Mouse (Mus musculus) frontal cortex, postnatal 25 days (tissue): Measurements from ENCODE around the gene Ptprm.

Source experiments
- DNase-seq, 2 experiments: peaks; one replicate each; pipeline ENCODE4 v3.0.0; 2022; ENCODE audit warnings: low spot score in 2 of 2

The Ptprm gene

DNA sequence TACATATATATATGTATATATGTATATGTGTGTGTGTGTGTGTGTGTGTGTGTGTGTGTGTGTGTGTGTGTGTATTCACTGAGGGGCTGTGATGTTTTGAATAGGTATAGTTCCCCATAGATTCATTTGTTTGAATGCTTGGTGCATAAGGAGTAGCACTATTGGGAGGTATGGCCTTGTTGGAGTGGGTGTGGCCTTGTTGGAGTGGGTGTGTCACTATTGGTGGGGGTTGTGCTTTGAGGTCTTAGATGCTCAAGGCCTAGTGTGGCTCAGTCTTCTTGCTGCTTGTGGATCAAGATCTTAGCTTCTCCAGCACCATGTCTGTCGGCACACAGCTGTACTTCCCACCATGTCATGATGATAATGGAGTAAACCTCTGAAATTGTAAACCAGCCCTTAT, 138.9 kb downstream of the Ptprm start:
- no peak for DNase-seq

DNA sequence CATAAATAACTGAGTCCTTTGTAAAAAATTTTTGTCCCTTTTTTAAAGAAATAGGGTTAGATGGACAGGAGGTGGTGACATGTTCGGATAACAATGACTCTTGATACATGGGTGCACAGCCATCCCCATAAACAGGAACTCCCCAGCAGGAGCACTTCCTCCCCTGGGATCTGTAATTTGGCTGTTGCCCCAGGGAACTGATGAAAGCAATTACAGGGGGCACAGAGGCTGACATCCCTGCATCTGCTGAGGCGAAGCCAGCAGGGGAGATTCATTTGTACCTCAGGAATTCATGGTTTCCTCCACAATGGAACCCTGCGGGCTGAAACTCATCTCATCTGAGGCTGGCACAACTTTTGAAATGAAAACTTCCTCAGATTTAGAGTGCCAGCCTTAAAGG, 140.5 kb downstream of the Ptprm start:
- DNase-seq = no peak

DNA sequence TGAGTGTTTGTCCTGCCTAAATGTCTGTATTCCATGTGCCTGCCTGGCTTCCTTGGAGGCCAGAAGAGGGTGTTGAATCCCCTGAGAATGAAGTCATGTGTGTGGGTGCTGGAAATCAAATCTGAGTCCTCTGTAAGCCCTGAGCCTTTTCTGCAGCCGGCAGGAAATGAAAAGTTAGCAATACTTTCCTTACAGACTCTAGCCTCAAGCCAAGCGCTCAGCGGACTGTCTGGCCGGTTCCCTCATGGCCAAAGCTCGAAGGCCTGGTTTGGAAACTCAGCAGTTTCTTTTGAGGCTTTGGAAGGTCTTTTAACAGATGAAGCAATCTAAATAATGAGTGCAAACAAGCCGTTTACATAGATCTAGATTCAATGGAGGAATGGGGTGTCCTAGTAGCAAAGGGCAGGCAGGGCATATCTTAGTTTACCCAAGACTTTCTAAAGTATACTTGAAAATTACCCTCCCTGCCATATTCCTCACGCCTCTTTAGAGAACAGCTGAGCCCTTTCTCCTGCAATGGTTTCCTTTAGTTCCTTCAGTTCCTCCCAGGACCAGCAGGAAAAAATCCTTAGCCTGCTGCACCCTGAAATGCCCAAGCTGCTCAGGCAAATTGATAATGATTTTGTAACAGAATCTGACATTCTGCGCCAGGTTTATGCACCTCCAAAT, 144.4 kb downstream of the Ptprm start:
- DNase-seq = no peak

DNA sequence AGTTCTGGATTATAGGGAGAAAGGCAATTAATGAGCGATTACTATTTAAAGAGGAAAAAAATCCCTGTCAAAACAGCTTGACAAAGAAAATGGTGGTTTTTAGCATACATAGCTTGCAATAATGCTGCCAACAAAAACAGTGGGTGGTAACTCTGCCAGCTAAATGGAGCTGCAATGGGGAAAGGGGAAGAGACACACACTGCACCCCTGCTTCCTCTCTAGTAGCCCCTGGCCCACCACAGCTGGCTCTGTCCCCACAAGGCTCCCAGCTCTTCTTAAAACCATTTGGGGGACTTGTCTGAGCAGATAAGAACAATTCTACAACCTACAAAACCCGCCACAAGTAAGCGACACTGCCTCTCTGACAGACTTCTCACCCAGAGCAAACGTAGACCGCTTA, 145.7 kb downstream of the Ptprm start:
- no peak for DNase-seq

DNA sequence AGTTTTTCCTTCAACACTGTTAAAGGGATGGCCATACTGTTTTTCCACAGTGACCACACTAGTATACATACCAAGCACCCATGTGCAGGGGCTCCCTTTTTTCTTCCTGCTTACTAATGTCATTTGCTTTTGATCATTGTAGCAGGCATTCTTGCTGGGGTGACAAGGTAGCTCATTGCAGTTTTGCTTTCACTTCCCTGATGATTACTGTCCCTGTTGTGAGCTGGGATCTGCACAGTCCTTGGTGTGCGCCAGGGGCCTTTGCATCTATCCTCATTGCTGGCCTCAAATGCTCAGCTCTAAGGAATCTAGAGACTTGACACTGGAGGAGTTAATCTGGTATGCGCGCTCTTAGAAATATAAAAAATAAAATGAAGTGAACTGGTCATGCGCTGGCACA, 147.3 kb downstream of the Ptprm start:
- no peak for DNase-seq

DNA sequence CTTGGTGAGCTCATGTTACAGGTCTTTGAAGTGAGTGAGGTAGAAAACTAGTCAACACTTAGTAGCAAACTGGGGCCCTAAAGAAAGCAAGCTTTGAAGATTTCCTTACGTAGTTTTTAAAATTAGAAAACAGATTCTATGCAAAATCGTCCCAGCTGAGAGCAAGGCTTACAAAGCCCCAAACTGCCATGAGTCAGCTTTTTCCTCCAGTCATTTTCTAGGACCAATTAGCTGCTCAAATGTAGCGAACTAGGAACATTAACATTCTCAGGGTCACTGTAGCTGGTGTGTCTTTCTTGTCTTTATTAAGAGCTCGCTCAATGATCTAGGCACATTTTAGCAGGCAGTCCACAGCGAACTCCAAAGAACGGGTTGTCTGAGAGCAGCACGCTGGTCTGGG, 153.1 kb downstream of the Ptprm start:
- DNase-seq = no peak

DNA sequence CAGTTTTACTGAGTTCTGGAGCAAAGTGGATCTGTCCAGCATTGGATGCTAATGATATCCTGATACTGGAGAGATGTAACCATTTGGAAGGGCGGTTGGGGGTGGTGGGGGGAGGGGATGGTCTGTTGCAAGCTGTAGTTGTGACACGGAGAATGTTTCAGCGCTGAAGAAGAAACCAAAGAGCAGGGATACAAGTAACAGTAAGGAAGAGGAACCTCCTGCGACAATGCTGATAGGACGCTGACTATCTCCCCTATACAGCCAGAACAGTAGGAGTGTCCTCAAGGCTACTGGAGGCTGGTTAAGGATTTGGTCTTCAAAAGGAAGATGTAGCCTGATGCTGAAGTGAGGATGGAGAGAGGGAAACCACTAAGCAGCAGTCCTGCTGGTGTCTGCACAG, 160.5 kb downstream of the Ptprm start:
- no peak for DNase-seq

DNA sequence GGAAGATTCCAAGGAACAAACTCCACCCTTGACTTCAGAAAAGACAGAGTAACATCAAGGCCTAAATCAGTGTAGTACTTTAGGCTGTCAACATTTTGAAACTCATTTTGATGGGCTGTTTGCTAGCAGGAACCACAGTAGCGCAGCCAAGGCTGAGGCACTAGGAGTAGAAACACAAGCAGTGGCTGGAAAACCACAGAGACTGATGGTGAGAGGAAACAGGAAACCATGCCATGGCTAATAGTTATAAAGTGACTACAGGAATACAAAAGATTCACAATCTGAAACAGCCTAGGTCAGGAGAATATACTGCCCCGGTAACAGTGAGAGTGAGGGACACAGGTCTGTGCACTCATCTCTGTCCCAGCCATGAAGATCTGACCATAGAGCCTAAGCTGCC, 165.7 kb downstream of the Ptprm start:
- DNase-seq = no peak

DNA sequence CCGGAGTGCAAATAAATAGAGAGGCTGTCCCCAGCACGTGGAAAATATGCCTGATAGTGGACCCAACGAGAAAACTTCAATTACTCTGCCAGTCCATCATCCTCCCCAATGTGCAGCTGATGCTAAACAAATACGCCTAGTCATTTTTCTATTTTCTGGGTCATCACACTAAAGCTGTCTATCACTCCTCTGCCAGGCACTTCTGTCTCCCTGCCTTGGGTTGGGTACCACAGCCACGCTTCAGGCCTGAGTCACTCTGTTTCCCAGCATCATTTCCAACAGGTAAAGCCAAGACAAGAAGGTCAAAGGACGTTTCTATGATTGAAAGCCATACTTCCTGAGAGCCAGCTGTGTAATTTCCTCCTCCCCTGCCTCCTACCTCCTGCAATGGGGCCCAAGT, 167.4 kb downstream of the Ptprm start:
- DNase-seq = no peak

DNA sequence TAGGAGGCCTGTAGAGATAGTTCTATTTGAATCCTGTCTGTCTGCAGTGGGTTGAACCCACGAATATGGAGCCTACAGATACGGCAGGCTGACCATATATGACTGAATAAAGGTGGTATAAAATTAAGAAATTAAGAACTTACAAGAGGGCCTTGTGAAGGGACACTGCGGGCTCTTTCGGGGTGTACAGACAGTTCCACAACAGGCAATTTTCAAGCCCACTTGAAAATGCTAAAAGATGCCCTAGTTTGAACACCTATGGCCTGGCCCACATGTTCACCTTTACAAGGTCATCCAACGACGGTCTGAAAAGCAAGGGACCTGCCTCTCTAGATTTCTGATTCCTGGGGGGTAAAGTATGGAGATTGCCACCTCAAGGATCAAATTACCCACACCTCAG, 168.3 kb downstream of the Ptprm start:
- no peak for DNase-seq

DNA sequence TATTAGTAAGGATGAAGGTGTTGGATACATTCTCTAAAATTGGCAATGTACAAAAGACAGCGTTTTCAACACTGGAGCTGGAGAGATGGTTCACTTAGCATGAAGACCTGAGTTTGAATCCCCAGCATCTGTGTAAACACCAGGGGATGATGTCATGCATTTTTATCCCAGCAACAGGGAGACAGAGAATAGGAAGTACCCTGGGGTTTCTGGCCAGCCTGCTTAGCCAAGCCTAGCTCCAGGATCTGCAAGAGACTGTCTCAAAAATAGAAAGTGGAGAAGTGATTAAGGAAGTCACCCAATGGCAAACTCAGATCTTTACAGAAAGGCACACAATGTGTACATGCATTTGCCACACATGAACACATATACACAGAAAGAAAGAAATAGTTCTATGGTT, 174.8 kb downstream of the Ptprm start:
- DNase-seq = no peak

DNA sequence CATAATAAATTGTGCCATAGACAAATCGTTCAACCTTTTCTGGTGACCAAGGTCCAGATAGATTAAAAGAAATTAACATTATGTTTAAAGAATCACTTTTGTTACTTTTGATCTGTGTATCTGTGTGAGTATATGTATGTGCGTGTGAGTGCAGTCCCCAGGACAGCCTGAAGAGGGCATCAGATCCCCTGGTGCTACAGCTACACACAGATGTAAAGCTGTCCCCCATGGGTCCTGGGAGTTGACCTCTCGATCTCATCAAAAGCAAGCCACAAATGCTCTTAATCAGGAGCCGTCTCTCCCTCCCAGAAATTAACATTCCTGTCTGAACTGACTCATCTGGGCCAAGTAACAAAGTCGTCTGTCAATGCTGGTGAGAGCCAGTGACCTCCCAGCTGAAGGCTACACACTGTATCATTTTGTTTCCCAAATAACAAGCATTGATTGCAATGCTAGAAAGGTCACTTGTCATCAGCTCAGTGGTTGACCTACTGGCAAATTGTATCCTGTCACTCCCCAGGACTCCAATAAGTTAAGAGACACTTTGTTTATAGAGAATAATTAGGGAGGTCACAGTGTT, 175.5 kb downstream of the Ptprm start:
- no peak for DNase-seq

DNA sequence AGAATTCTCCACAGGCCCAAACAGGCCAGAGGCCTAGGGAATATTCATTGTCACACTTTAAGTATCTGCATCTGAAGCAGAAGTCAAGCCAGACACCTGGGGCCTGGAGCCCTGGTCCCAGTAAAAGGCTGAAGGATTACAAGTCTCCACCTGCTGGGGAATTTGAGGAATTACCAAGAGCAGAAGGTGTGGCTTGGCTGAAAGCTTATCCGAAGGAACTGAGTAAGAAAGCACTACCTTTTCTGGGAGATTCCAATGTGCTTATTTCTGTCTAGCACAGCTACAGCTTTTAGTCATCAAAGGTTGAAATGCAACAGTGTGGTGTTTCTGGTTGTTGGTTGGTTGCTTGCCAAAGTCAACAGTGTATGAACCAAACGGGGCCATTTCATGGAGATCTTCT, 178.4 kb downstream of the Ptprm start:
- peak in 1 of 2 experiments; percentile 11 for DNase-seq

DNA sequence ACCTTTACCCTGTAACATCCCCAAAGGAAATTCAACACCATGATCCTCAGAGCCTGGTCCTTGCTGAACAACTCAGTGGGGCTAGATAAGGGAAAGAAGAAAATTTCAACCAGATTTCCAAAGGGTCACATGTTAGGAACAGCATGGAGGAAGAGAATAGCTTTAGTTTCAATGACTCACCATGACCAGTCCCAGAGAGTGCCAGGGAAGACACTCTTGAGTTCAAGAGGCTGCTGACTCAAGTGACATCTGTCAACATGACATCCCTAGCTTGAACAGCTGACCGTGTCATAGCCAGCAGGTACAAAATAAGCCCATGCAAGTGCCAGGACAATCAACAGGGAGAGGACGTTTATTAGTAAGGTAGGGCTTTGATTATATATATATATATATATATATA, 182.9 kb downstream of the Ptprm start:
- DNase-seq = no peak

DNA sequence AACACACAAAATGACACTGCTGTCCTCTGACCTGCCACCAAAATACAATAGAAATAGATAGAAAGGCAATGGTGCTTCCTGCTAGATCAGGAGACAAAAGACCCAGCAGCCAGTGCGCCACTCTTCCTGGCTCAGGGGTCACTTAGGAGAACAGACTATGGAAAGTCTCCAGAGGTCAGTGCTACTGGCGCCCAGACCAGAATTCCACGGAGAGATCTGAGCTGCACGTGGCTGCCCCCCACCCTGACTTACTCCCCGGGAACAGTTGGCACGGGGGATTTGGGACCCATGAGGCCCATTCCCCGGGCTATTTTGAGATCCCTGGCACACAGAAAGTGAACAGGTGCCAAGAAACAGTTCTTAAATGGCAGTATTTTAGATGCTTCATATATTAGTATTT, 183.6 kb downstream of the Ptprm start:
- no peak for DNase-seq

DNA sequence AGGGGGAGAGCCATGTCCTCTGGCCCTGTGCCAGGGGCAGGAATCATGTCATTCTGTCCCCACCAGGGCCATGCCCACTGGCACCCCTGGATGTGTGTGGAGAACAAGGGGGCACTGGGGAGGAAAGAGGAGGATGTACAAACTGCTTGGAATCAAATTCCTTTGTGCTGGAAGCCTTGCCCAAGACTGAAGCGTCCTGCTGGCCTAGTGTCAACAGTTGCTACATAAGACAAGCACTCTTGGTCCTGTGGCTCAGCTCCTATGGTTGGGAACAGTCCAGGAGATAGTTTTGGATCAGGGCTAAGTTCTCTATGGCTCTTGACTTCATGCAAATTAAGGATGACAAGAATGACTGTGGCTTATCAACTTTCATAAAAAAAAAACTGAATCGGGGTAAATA, 188.4 kb downstream of the Ptprm start:
- DNase-seq = no peak

DNA sequence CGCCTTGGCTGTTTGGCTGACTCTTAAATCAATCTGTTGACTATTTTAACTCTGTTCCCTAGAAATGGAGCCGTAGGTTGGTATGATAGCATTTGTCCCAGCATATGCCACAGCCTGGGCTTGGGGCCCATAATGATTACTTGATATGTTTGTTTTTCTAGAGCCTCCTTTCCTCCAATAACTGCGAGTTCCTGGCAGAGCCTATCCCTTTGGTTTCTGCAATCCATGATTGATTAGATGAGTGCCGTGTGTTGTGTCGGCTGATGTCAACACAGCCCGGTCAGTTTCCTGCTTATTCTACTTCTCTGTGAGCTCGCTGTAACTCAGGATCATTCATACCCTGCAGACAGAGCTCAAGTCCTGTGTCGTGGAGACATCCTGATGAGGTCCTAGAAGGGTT, 194.6 kb downstream of the Ptprm start:
- DNase-seq = no peak

DNA sequence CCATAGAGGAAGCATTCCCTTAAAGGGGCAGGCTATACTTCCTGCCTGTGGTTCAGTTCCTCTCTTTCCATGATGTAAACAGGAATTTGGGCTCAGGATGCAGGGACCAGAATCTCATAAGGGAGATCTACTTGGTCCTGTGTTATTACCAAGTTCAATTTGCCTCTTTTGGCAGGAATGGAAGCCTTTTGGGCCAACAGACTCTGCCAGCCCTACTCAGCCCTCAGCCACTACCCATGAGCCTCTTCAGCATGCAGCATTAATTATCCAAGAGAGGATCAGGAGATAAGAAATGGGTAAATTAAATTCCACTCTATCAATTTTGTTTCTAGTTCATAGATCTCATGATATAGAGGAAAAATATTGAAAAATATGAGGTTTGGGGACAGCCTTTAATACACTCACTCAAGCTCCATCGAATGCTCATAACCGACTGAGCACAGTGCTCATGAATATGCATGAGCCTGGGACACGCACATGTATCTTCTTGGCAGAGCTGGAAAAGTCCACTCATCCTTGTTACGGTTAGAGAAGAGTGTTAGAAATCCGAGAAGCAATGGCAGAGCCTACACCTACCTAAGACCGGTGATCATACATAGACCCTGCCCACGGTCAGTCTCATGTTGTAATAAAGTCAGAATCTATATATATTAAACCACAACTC, 197.0 kb downstream of the Ptprm start:
- DNase-seq = no peak

DNA sequence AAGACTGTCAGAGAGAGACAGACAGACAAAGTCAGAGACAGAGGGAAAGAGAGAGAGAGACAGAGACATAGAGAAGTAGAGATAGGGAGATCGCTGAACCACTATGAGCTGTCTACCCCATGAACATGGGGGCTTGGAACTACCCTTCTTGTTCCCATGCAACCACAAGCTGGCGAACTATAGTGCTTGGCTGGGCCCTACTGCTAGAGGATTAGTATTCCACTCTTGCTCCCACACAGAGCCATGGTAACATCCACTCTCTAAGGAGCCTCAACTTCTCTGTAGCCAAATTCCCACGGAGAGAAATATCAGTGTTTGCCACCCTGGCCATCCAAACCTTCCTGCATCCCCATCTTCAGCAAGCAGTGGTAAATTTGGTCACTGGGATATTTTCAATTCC, 202.0 kb downstream of the Ptprm start:
- no peak for DNase-seq

DNA sequence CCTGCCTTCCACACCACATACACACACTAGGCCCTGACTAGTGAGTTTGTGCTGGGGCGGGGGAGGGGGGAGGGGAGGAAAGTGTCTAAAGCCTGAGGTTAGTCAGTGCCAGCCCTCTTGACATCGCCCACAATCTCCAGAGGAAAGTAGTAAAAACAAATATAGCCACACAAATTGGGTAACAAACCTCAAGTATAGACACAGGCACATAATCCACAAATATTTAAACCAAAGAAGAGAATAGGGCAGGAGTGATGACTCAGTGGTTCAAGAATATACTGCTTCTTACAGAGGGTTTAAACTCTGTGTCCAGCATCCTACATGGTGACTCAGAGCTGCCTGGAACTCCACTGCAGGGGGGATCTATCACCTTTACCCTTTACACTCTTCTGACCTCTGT, 203.8 kb downstream of the Ptprm start:
- no peak for DNase-seq

DNA sequence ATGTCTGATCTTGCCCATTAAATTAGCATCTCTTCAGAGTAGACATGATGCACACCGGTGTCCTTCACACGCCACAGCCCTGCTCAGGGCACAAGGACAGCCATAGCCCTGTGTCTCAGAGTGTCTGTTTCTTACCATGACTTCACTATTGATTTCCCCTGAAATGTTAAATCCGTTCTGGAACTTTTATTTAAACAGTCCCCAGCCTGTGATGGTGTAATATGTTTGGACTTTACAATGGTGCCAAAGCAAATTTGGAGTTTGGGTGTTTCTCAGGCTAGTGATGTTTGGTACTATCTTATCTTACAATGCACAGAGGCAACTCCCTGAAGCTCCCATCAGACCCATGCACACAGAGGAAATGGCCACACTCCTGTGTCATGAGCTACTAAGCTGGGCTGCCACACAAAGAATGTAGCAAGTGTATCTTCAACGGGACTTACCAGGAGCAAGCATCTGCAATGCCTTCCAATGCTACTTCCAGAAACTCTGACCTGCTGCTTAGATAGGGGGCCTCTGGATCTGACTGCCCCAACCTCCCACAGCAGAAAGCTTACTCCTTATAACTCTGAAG, 212.0 kb downstream of the Ptprm start:
- no peak for DNase-seq

DNA sequence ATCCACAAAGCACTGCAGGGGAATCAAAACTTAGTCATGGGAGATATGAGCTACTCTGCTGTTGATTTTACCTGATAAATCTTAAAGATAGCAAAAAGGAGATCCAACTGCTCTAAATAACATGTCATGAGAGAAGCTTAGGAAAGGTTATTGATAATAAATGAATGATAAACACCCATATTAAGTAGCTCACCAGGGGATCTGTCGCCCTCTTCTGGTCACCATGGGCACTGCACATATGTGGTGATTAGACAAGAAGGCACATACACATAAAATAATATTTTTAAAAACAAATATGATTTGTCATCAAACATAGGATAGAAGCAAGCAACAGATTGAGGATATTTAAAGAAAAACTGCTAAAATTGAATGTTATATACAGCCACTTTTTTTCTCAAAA, 213.8 kb downstream of the Ptprm start:
- DNase-seq = no peak

DNA sequence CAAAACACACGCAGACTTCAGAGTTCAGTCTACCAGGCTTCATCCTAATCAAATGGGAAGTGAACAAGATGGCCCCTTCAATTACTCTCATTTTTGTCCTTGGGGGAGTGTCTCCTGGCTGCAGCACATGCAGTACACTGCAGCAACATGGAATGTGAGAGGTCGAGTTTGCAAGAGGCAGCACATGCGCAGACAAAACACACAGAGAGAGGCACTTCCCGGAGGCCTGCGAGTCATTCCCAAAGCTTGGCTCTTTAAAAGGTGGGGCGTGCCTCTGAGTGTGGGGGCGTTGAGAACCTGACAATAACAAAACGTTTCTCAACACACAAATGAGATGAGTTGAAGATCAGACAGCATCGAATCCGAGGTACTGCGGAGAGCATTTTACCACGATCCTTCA, 215.3 kb downstream of the Ptprm start:
- no peak for DNase-seq
